Mouse (Mus musculus) liver, embryonic 11.5 days (tissue): ENCODE data around the gene Izumo1. TPM values are rescaled to one million over a fixed set of nuclear protein-coding genes. Genes with fewer than 3 reads are reported as not detected.

Source experiments
- ATAC-seq: fragments of 200-750 bp; cut with Nextera tagmentation; replicated peaks from 2 replicates; pipeline ENCODE4 v1.8.0; 2017; ENCODE audit warnings: moderate number of reproducible peaks, mild to moderate bottlenecking, moderate TSS enrichment, moderate library complexity; ENCODE audit not compliant: low FRiP score
- DNase-seq: peaks from one replicate; pipeline ENCODE4 v3.0.0-alpha.2; 2017; ENCODE audit warnings: low spot score
- H3K27ac ChIP-seq: fragments of 300-500 bp; sonication (generic); 2 replicates; pipeline ENCODE4 v1.5.1; 2014; ENCODE audit warnings: mild to moderate bottlenecking, low read depth, low read length, control low read depth
- H3K27me3 ChIP-seq: fragments of 300-500 bp; sonication (generic); replicated peaks from 2 replicates; pipeline ENCODE4 v1.6.1; 2014; ENCODE audit warnings: low read length, mixed read lengths; ENCODE audit not compliant: control insufficient read depth, insufficient read depth
- H3K36me3 ChIP-seq: fragments of 300-500 bp; sonication (generic); 2 replicates; pipeline ENCODE4 v1.6.1; 2014; ENCODE audit warnings: mild to moderate bottlenecking, low read length, moderate library complexity, mixed read lengths; ENCODE audit not compliant: control insufficient read depth, insufficient read depth
- H3K4me1 ChIP-seq: fragments of 300-500 bp; sonication (generic); replicated peaks from 2 replicates; pipeline ENCODE4 v1.6.1; 2014; ENCODE audit warnings: low read length, mixed read lengths; ENCODE audit not compliant: control insufficient read depth, insufficient read depth
- H3K4me2 ChIP-seq: fragments of 300-500 bp; sonication (generic); 2 replicates; pipeline ENCODE4 v1.6.1; 2014; ENCODE audit warnings: mild to moderate bottlenecking, control low read depth, moderate library complexity
- H3K4me3 ChIP-seq: fragments of 300-500 bp; sonication (generic); 2 replicates; pipeline ENCODE4 v1.5.1; 2014; ENCODE audit warnings: low read depth, low read length, control low read depth
- H3K9ac ChIP-seq: fragments of 300-500 bp; sonication (generic); 2 replicates; pipeline ENCODE4 v1.6.1; 2014; ENCODE audit warnings: low read depth, low read length, control low read depth
- H3K9me3 ChIP-seq: fragments of 300-500 bp; sonication (generic); 2 replicates; pipeline ENCODE4 v1.6.1; 2016; ENCODE audit warnings: low read length, inconsistent platforms, mixed read lengths; ENCODE audit not compliant: control insufficient read depth
- WGBS: fragments of 180-500 bp; shearing (Covaris S2); extraction: QIAGEN DNeasy Blood & Tissue Kit; methylation state at CpG from one replicate; pipeline ENCODE4 v1.1.7; 2014; 5-methylcytosine and 5-hydroxymethylcytosine counted together
- polyA plus RNA-seq: library from polyadenylated mRNA; unstranded; fragments of >200 nt; fragmentation: Nextera tagmentation; extraction: Ambion mirVana; gene quantifications from 2 replicates; pipeline ENCODE4 v1.2.1, GENCODE M21; 2014

Izumo1 gene
- polyA plus RNA-seq, 1 experiment from 2014 or later: 0.22 TPM

GRCm38 (mm10) chr7:45605704-45606289 is 15.8 kb upstream of the Izumo1 start:
- Histone ChIP-seq H3K27me3 (no peaks in the 10 kb centered on the region), H3K4me1 (no peaks in the 10 kb centered on the region), H3K4me2 (no peak overlapping the region), H3K36me3 (no peaks in the 10 kb centered on the region), H3K4me3 (no peak overlapping the region), H3K9ac (no peak overlapping the region), H3K27ac (no peak overlapping the region), H3K9me3 (no peaks in the 10 kb centered on the region)
- WGBS: 73% methylated on average over 9 of the region's 9 CpGs
- no peak for ATAC-seq
- no peak for DNase-seq

GRCm38 (mm10) chr7:45609511-45609910 is 12.1 kb upstream of the Izumo1 start:
- Histone ChIP-seq H3K36me3 (no peaks in the 10 kb centered on the region), H3K9me3 (no peaks in the 10 kb centered on the region), H3K27ac (no peak overlapping the region), H3K4me1 (no peaks in the 10 kb centered on the region), H3K4me2 (no peak overlapping the region), H3K27me3 (no peaks in the 10 kb centered on the region; the same call in 1 of the 2 replicates), H3K9ac (no peak overlapping the region), H3K4me3 (no peak overlapping the region)
- DNase-seq (no peak), ATAC-seq (no peak)
- WGBS: 44% methylated on average over 1 of the region's 1 CpGs

GRCm38 (mm10) chr7:45616277-45616676 is 5.3 kb upstream of the Izumo1 start:
- H3K9me3 ChIP-seq: no peaks in the 10 kb centered on the region
- H3K4me1 ChIP-seq: peaks cover 3% of the 10 kb centered on the region
- H3K9ac ChIP-seq: no peak overlapping the region
- no peak for ATAC-seq
- no peak overlapping the region for H3K27ac ChIP-seq
- H3K4me3 ChIP-seq: no peak overlapping the region
- H3K4me2 ChIP-seq: no peak overlapping the region
- peaks cover 45% of the 10 kb centered on the region for H3K27me3 ChIP-seq
- H3K36me3 ChIP-seq: no peaks in the 10 kb centered on the region
- DNase-seq: no peak
- WGBS: 25% methylated on average over 6 of the region's 6 CpGs

- Histone ChIP-seq H3K9me3 (no peaks in the 10 kb centered on the region), H3K36me3 (no peaks in the 10 kb centered on the region), H3K4me2 (peak within 1 kb of the TSS; percentile 22; the same call in 1 of the 2 replicates), H3K27me3 (peaks cover 45% of the 10 kb centered on the region), H3K9ac (no peak within 1 kb of the TSS), H3K27ac (no peak within 1 kb of the TSS), H3K4me3 (no peak within 1 kb of the TSS), H3K4me1 (peaks cover 3% of the 10 kb centered on the region)
- WGBS: 8% methylated on average over 31 of the region's 31 CpGs
- DNase-seq (no peak), ATAC-seq (no peak)
These were observed 4.4 kb upstream of the Izumo1 start, which contains the start of gene Fut1 for GRCm38 (mm10) chr7:45617042-45617695. Gene Fut1 (plus strand): TSS chr7:45617289.

GRCm38 (mm10) chr7:45618316-45618715 is 3.3 kb upstream of the Izumo1 start:
- Histone ChIP-seq H3K4me3 (no peak overlapping the region), H3K9ac (no peak overlapping the region), H3K27ac (no peak overlapping the region), H3K27me3 (peaks cover 45% of the 10 kb centered on the region), H3K4me2 (no peak overlapping the region), H3K4me1 (peaks cover 3% of the 10 kb centered on the region), H3K9me3 (no peaks in the 10 kb centered on the region), H3K36me3 (no peaks in the 10 kb centered on the region; the same call in 1 of the 2 replicates)
- WGBS: 73% methylated on average over 5 of the region's 5 CpGs
- DNase-seq (no peak), ATAC-seq (no peak)

- Histone ChIP-seq H3K4me3 (no peak overlapping the region), H3K9me3 (no peaks in the 10 kb centered on the region), H3K9ac (no peak overlapping the region), H3K36me3 (no peaks in the 10 kb centered on the region; the same call in 1 of the 2 replicates), H3K27me3 (peaks cover 49% of the 10 kb centered on the region), H3K27ac (no peak overlapping the region), H3K4me2 (no peak overlapping the region), H3K4me1 (peaks cover 3% of the 10 kb centered on the region)
- no peak for DNase-seq
- 71% methylated on average over 5 of the region's 5 CpGs for WGBS
- no peak for ATAC-seq
These were observed 2.0 kb upstream of the Izumo1 start for GRCm38 (mm10) chr7:45619592-45619991.

GRCm38 (mm10) chr7:45623507-45623906 is 1.9 kb downstream of the Izumo1 start:
- Histone ChIP-seq H3K9me3 (no peaks in the 10 kb centered on the region), H3K4me3 (no peak overlapping the region), H3K27me3 (peaks cover 37% of the 10 kb centered on the region), H3K4me2 (no peak overlapping the region), H3K4me1 (peaks cover 7% of the 10 kb centered on the region), H3K36me3 (no peaks in the 10 kb centered on the region; the same call in 1 of the 2 replicates), H3K9ac (no peak overlapping the region), H3K27ac (no peak overlapping the region)
- no peak for DNase-seq
- 91% methylated on average over 11 of the region's 11 CpGs for WGBS
- no peak for ATAC-seq

- Histone ChIP-seq H3K4me3 (no peak overlapping the region), H3K27ac (no peak overlapping the region), H3K4me2 (no peak overlapping the region), H3K9me3 (no peaks in the 10 kb centered on the region), H3K27me3 (peaks cover 34% of the 10 kb centered on the region), H3K9ac (no peak overlapping the region), H3K36me3 (no peaks in the 10 kb centered on the region; the same call in 1 of the 2 replicates), H3K4me1 (peaks cover 12% of the 10 kb centered on the region)
- DNase-seq: no peak
- 74% methylated on average over 3 of the region's 3 CpGs for WGBS
- no peak for ATAC-seq
These were observed 3.1 kb downstream of the Izumo1 start for GRCm38 (mm10) chr7:45624718-45625117.

- no peak overlapping the region for H3K4me2 ChIP-seq
- no peak overlapping the region for H3K27ac ChIP-seq
- H3K27me3 ChIP-seq: peaks cover 30% of the 10 kb centered on the region
- ATAC-seq (no peak), DNase-seq (no peak)
- H3K9me3 ChIP-seq: no peaks in the 10 kb centered on the region
- no peak overlapping the region for H3K4me3 ChIP-seq
- H3K4me1 ChIP-seq: peaks cover 12% of the 10 kb centered on the region
- H3K9ac ChIP-seq: no peak overlapping the region
- H3K36me3 ChIP-seq: no peaks in the 10 kb centered on the region; the same call in 1 of the 2 replicates
- WGBS: 78% methylated on average over 8 of the region's 8 CpGs
These were observed 3.9 kb downstream of the Izumo1 start for GRCm38 (mm10) chr7:45625481-45625880.
